ENCODE assay signal across 8 mouse cellular contexts in the genomic region with DNA sequence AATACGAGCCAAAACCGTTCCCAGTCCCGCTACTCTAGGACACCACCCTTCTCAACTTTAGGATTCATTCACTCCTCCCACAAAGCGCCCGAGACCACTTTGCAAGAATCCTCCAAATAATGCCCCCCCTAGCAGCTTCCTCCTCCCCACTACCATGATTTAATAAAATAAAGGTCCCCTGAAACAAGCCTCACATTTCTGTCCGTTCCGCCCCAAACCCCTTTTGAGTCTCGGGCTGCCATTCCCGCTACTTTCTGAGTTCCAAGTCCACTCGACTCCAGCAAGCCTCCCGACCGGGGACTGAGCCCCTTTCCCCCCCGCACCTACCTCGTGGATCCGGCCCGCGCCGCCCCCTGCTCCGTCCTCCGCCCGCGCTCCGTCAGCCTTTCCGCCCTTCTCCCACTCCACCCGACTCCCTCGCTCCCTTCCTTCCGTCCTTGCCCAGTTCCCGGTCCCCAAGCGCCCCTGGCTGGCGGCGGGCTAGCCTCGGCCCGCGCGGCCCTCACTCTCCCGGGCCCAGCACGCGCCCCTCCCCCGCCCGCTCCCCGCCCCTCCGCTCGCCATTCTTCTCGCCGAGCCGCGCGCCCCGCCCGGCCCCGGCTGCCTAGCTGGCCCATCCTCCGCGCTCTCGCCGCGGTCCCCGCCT. TPM values are rescaled to one million over a fixed set of nuclear protein-coding genes. Genes with fewer than 3 reads are reported as not detected.
DNase-seq lines count a peak whose midpoint lies in the region; ATAC-seq and TF ChIP-seq lines count a peak whose summit lies in the region.

No protein-coding gene starts in this region.

- H3K4me1 ChIP-seq in liver, adult 2 months (ENCODE audit: control insufficient read depth, insufficient read depth, low read length): peaks cover 6% of the 10 kb centered on the region
- no peaks in the 10 kb centered on the region; the same call in 1 of the 2 replicates for H3K4me1 ChIP-seq in intestine, postnatal 0 days (replicated peaks; ENCODE audit: control insufficient read depth, insufficient read depth, low read length)

- peak overlapping the region; percentile 96 for H3K9ac ChIP-seq in liver, adult 2 months (ENCODE audit: low read depth, low read length)
- peak overlapping the region; percentile 93 for H3K9ac ChIP-seq in intestine, postnatal 0 days (ENCODE audit: low read depth, low read length)

- WGBS in liver, adult 2 months: 2% methylated on average over 53 of the region's 57 CpGs
- 2% methylated on average over 53 of the region's 57 CpGs for WGBS in intestine, postnatal 0 days

- no peak for TF ChIP-seq CTCF in liver, adult 2 months (IDR thresholded peaks at IDR 0.05; ENCODE audit: low read depth, low read length)
- no peak for TF ChIP-seq CTCF in intestine, postnatal 0 days (IDR thresholded peaks at IDR 0.05; ENCODE audit: low read depth)

- peak overlapping the region; percentile 65 for H3K27ac ChIP-seq in liver, adult 2 months (replicated peaks; ENCODE audit: insufficient read depth, low read depth, low read length)
- H3K27ac ChIP-seq in intestine, postnatal 0 days (ENCODE audit: low read depth, low read length): peak overlapping the region; percentile 97

- peaks cover 11% of the 10 kb centered on the region for H3K36me3 ChIP-seq in liver, adult 2 months (ENCODE audit: control insufficient read depth, insufficient read depth, low read length)
- peaks cover 5% of the 10 kb centered on the region for H3K36me3 ChIP-seq in intestine, postnatal 0 days (ENCODE audit: control insufficient read depth, insufficient read depth)

- H3K79me2 ChIP-seq in liver, adult 2 months (ENCODE audit: control insufficient read depth, insufficient read depth, low read length): peaks cover 19% of the 10 kb centered on the region

- ATAC-seq in erythroblast, adult 5-6 weeks (replicated peaks; ENCODE audit: low FRiP score, poor library complexity, severe bottlenecking): peak; percentile 31
- ATAC-seq in intestine, postnatal 0 days: peak; percentile 72
- peak; percentile 29; the same call in 1 of the 2 replicates for ATAC-seq in megakaryocyte, adult 5-6 weeks (ENCODE audit: poor library complexity, severe bottlenecking)

- peak overlapping the region; percentile 99 for H3K4me3 ChIP-seq in liver, adult 2 months (ENCODE audit: insufficient read depth, low read depth, low read length)
- H3K4me3 ChIP-seq in intestine, postnatal 0 days (ENCODE audit: low read depth, low read length): peak overlapping the region; percentile 99

- H3K4me2 ChIP-seq in intestine, postnatal 0 days (replicated peaks; ENCODE audit: low read depth): peak overlapping the region; percentile 83

- no peaks in the 10 kb centered on the region for H3K9me3 ChIP-seq in intestine, postnatal 0 days (ENCODE audit: control insufficient read depth)

- no peaks in the 10 kb centered on the region for H3K27me3 ChIP-seq in liver, adult 2 months (ENCODE audit: control insufficient read depth, insufficient read depth, low read length)
- no peaks in the 10 kb centered on the region for H3K27me3 ChIP-seq in intestine, postnatal 0 days (replicated peaks; ENCODE audit: control insufficient read depth, insufficient read depth, low read length)

- intact Hi-C loops in gastrocnemius, postnatal 36 days (cut with DNase I): no loop called here

- DNase-seq in liver, adult 2 months (ENCODE audit: extremely low read depth, low read depth, low spot score): no peak
- DNase-seq in liver (no peak), ZHBTc4 (ENCODE audit: low read depth, low spot score) (peak; percentile 74)
- peak; percentile 67 for DNase-seq in thymus, postnatal 14 days
- DNase-seq in gastrocnemius, postnatal 36 days: no peak

- no peak for TF ChIP-seq POLR2A in liver, adult 2 months (IDR thresholded peaks at IDR 0.05; ENCODE audit: extremely low read depth, insufficient read depth, low read length)

RNA-seq across cellular contexts. Expression of a gene that starts 0.5 kb away (rescaled TPM):
- 8.0 and 9.3 TPM in 2 replicates for total RNA-seq in liver, adult 2 months (2014; rRNA removed)
- 11.8 and 14.9 TPM in 2 replicates for polyA plus RNA-seq in liver, adult 2 months (2012; rRNA removed)
- 12.7 and 22.6 TPM in 2 replicates for total RNA-seq in erythroblast, adult 5-6 weeks (2015; ENCODE audit: low replicate concordance)
- total RNA-seq in erythroblast, adult 5-6 weeks (2017; ENCODE audit: low replicate concordance): 5.4 and 9.1 TPM in 2 replicates
- polyA plus RNA-seq in intestine, postnatal 0 days (2015; fragmentation: Nextera tagmentation; extraction: Ambion mirVana): 22.8 and 25.1 TPM in 2 replicates
- 10.0 and 13.9 TPM in 2 replicates for total RNA-seq in megakaryocyte, adult 5-6 weeks (2015)
- total RNA-seq in megakaryocyte, adult 5-6 weeks (2017): 9.4 and 11.5 TPM in 2 replicates
- total RNA-seq in gastrocnemius, postnatal 36 days (2021): 10 to 100 TPM; 18.0 to 21.0 TPM

RNA-seq across cellular contexts. Expression of a gene that starts 22.9 kb away (rescaled TPM):
- 0.07 TPM in 1 of 2 replicates, not detected in the other for total RNA-seq in liver, adult 2 months (2014; rRNA removed)
- polyA plus RNA-seq in liver, adult 2 months (2012; rRNA removed): 0.02 TPM in 2 replicates
- not detected in 2 replicates for total RNA-seq in erythroblast, adult 5-6 weeks (2015; ENCODE audit: low replicate concordance)
- not detected in 2 replicates for total RNA-seq in erythroblast, adult 5-6 weeks (2017; ENCODE audit: low replicate concordance)
- 0.07 and 0.14 TPM in 2 replicates for polyA plus RNA-seq in intestine, postnatal 0 days (2015; fragmentation: Nextera tagmentation; extraction: Ambion mirVana)
- not detected in 2 replicates for total RNA-seq in megakaryocyte, adult 5-6 weeks (2015)
- total RNA-seq in megakaryocyte, adult 5-6 weeks (2017): 0.16 TPM in 1 of 2 replicates, not detected in the other
- under 1 TPM; 0.59 to 0.69 TPM for total RNA-seq in gastrocnemius, postnatal 36 days (2021)

RNA-seq across cellular contexts. Expression of a gene that starts 42.6 kb away (rescaled TPM):
- 3.0 and 4.9 TPM in 2 replicates for total RNA-seq in liver, adult 2 months (2014; rRNA removed)
- 1.6 TPM in 2 replicates for polyA plus RNA-seq in liver, adult 2 months (2012; rRNA removed)
- 2.1 and 4.2 TPM in 2 replicates for total RNA-seq in erythroblast, adult 5-6 weeks (2015; ENCODE audit: low replicate concordance)
- 1.7 and 2.9 TPM in 2 replicates for total RNA-seq in erythroblast, adult 5-6 weeks (2017; ENCODE audit: low replicate concordance)
- 8.3 and 10.0 TPM in 2 replicates for polyA plus RNA-seq in intestine, postnatal 0 days (2015; fragmentation: Nextera tagmentation; extraction: Ambion mirVana)
- total RNA-seq in megakaryocyte, adult 5-6 weeks (2015): 7.7 and 8.5 TPM in 2 replicates
- total RNA-seq in megakaryocyte, adult 5-6 weeks (2017): 12.0 and 13.3 TPM in 2 replicates
- total RNA-seq in gastrocnemius, postnatal 36 days (2021): 1 to 10 TPM; 5.0 to 5.6 TPM

Comparison
In these comparisons a context has a peak if more than half of its experiments do, and no peak if none do; other contexts are left out.
1. DNase-seq: peak in ZHBTc4 (single experiment) and thymus, postnatal 14 days (single experiment); none in liver, adult 2 months (single experiment), liver (single experiment) and gastrocnemius, postnatal 36 days (0 of 2).
2. Peak in every context shown above with its lines, with median percentiles within 50 percentile points of each other: ATAC-seq.